Mouse (Mus musculus) embryo, embryonic 11 days (tissue): Measurements from ENCODE around the gene Cenpa.
"Not testable (repeated sequence)": the region's sequence is repeated elsewhere in the genome, so short reads cannot be mapped to it uniquely, and the experiment has no call there.

Experiments used
- DNase-seq: peaks from one replicate; pipeline ENCODE4 v3.0.0-alpha.2; 2015

Gene Cenpa

DNA sequence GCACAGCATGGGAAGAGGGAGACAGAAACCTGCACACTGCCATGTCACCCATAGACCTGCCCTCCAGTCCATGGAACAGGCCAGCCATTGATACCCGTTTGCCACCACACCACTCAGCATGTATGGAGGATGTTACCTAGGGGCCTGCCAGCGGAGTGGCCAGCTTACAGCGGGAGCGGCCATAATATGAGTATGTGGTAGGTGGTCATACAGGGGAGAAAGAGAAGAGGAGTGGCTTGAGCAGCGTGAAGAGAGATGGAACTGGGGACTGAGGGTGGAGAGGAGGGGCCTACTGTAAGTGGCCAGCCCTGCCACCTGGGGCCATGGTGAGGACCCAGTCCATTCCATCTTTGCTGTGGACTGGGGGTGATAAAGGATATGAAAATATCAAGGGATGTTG lies 15.4 kb downstream of the Cenpa start:
- no peak for DNase-seq

- no peak for DNase-seq
These were observed 16.5 kb downstream of the Cenpa start for GRCm38 (mm10) chr5:30682967-30683600.

DNA sequence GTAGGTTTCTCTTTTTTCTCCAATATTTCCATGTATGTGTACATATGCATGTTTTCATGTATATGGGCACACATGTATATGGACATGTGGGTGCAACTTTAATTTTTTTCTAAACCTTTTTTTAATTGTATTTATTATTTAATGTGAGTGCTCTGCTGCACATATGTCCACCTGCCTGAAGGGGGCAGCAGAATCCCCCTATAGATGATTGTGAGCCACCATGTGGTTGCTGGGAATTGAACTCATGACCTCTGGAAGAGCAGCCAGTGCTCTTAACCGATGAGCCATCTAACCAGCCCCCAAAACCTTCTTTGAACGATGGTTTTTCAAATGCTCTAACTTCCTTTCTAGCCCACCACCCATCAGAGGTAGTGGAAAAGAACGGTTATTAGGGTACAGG lies 17.4 kb downstream of the Cenpa start:
- no peak for DNase-seq

DNA sequence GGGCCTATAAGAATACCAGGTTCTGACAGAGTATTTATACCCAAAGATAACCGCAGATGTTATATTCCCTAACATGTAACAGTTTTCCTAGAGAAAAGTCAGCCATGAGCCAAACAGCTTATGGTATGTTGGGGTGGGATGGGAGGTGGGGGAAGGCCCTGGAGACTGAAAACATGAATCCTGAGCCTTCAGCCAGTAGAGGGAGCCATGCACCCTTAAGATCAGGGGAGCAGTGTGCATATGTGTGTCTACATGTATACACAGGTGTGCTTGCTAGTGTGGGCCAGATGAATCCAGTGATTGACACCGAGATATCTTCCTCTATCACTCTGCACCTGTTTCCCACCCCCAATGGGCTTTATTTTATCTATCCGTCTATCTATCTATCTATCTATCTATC lies 20.2 kb downstream of the Cenpa start:
- peak; percentile 55 for DNase-seq

DNA sequence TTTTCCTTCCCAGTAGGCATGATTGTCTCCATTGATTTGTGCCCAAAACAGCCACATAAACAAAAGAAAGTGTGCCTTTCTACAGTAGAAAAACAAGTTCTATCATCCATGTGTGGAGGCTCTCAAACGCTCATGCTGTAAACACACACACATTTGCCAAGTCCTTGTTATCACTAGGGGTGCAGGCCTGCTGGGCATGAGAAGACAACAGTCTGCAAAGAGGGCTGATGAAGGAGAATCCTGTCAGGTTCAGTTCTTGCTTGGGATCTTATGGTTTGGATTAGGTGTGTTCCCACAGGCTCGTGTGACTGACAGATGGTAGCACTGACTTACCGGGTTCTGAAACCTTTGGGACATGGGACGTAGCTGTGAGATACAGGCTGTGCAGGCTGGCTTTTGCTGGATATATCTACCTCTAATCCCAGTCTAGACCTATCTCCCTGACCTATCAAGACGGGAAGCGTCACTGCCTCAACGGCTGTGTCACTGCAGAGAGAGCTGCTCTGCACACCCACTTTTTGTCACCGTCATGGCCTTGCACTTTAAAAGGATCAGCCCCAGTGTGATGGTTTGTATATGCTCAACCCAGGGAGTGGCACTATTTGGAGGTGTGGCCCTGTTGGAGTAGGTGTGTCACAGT lies 33.9 kb downstream of the Cenpa start:
- no peak for DNase-seq

DNA sequence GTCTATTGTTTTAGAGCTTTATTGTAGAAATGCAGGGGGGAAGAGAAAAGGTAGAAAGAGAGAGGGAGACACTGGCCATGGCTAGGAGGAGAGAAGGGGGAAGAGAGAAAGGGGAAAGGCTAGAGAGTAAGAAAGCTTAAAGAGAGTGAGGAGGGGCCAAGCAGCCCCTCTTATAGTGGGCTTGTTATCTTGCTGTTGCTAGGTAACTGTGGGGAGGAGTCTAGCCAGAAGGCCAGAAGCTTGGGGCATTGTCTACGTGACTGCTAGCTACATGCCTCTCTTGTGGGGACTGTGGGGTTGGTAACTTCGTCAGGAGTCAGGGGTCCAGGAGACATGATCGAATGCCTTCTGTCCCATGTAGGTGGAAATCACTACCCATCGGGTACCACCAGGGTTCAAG lies 34.8 kb downstream of the Cenpa start:
- not testable (repeated sequence) for DNase-seq

- no peak for DNase-seq
These were observed 35.3 kb downstream of the Cenpa start for GRCm38 (mm10) chr5:30701866-30702265.

- DNase-seq = peak; percentile 92
These were observed 43.3 kb downstream of the Cenpa start for GRCm38 (mm10) chr5:30709744-30710383.

- no peak for DNase-seq
These were observed 43.9 kb downstream of the Cenpa start for GRCm38 (mm10) chr5:30710486-30710885.

DNA sequence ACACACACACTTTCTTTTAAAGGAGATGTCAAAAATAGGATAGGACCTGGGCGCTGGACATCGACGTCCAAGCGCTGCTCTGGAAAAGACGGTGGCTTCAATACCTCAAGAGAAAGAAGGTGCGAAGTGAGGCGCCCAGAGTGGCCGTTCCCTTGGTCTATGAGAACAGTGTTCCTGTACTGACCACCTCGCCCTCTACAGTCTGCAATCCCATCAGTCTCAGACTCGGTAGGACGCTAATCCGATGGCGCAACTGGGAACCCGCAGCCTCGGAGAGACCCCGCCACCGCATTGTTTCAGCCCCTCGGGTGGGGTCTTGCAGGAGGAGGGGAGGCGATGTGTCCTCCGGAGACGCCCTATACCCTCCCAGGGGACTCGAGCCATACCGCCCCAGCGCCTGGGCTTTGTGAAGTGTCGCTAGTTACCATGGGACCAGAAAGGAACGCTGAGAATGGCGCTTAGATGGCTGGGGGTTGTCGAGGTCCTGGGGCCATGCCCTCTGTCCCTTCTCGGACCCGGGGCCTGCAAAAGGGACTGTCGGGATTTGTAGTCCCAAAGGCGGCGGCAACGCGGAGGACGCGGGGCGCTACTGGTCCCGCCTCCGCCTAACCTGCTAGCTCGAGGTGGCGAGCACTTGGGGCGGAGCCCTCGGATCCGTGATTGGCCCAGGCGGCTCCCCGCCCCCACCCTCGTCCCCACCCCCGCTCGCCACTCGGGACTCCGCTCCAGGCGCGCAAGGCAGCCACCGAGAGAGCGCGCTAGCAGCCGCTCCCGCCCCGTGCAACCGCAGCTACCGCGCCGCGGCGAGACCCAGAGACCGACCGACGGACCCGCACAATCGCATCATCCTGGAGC lies 44.8 kb downstream of the Cenpa start, which contains the start of gene Dpysl5:
Gene Dpysl5 (plus strand): TSS at position 418 of the 855 bp plus-strand sequence.
- DNase-seq = peak; percentile 96

GRCm38 (mm10) chr5:30712002-30712390 lies 45.4 kb downstream of the Cenpa start:
- no peak for DNase-seq

- DNase-seq = peak; percentile 75
These were observed 46.1 kb downstream of the Cenpa start for GRCm38 (mm10) chr5:30712441-30713298.

- DNase-seq = peak; percentile 69
These were observed 46.7 kb downstream of the Cenpa start for GRCm38 (mm10) chr5:30713299-30713675.

DNA sequence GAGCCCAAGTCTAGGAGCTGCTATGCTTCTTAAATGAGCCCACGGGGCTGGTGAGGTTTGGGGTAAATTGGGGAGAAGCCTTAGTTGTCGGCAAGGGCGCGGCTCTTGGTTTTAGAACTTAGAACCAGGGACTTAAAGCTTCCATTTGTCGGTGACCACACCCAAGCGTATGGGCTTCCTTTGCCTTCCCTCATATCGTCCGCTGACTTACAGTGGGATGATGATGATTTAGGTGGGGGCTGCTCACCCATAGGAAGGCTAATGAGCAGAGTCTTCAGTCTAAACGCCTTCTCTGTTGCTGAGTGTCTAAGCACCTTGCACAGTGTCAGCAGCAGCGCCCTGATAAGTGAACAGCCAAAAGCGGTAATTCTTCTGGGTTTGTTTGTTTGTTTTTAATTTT lies 47.1 kb downstream of the Cenpa start:
- DNase-seq = no peak

- no peak for DNase-seq
These were observed 49.7 kb downstream of the Cenpa start for GRCm38 (mm10) chr5:30716311-30716710.

DNA sequence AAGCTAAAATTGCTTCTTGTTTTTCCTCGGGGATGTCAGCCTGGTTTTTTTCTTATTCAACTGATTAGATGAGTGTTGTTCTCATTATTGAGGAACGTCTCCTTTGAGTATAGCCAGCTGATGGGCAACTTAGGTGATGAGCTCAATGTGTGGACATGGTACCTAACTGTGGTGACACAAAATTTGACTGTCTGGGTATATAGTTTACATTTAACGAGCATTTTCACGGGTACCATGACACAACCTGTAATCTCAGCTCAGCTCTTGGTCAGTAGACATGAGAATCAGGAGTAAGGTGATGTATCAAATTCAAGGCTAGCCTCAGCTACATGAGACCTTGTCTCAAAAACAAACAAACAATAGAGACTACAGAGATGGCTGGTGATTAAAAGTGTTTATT lies 50.9 kb downstream of the Cenpa start:
- no peak for DNase-seq

DNA sequence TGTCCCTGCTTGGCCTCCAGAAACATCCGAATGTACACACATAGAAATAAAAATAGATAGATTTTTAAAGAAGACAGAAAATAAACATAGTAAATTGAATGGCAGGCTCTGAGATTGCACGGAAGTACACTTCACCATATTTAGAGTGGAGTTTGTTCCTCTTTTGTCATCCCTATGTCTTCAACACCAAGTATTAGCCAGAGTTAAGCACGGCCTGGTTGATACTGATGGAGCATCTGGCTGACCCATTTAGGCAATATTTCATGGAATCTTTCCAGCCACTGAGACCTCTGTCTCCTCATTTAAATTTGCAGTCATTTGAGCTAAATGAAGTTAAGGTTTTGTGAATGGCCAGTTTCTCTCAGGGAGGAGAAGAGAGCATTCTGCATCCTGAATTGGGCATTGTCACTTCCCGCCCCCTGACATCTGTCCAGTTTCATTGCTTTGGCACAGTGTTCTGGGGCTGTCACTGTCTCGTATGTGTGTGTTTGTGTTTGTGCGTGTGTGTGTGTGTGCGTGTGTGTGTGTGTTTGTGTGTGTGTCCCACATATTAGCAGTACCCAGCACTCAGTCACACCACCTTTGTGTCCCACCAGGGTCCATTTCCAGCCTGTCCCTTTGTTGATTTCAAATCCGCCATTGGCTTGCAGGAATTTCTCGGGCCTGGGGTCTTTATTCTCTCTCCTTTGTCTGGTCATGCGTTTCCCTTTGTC lies 51.6 kb downstream of the Cenpa start:
- DNase-seq = peak; percentile 55

DNA sequence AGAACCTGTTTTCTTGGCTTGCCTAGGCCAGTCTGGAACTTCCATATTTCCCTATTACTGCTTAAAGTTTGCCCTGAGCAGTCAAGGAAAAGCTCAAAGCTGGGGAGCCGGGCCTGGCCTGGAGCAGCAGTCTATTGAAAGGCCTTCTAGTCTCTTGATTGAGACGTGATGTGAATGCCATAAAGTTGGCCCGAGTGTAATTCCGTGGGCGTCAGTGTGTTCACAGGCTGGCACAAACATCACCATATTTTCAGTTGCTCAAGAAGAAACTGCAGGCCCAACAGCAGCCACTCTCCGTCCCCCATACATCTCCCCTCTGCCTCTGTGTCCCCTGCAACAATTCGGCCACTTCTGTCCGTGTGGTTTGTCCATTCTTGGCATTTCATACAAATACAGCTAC lies 55.4 kb downstream of the Cenpa start:
- no peak for DNase-seq
